Mouse (Mus musculus) forelimb bud, embryonic 11.5 days (tissue): ENCODE measurements around the gene Kcnc1.

Experiments used
- DNase-seq: peaks from one replicate; pipeline ENCODE4 v3.0.0-alpha.2; 2012; ENCODE audit warnings: low read depth, low spot score

The Kcnc1 gene

DNA sequence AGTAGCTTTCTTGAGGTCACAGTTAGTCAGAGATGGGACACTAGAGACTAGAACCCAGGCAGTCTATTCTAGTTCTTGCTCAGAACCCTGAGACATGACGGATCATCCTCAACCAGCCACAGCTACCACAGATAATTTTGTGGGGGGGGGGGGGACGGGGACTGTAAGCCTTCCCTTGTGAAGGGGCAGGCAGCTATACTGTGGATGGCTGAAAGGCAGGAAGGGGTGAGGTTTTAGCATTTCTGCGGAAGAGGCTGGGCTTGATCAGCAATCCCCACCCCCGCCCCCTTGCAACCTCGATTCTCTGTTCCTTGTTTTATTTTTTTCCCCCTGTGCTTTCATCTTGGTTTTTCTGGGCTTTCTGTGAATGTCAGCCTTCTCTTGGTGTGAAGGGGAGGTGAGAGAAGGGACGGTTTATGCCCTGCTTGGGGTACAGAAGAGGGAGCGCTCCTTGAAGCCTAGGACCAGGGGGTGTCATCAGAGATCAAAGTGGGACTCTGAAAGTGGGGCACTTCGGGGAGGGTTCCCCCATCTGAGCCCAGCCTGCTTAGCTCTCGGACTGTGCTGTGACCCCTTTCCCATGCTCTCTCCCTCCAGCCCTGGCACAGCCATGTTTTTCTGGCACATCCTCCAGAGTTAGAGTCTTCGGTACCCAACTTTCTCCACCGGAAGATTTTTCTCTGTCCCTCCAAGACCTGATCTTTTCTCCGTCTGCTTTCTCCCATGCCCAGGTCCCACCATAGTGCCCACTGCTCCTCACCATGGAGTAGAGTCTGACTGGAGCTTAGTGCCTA is 2.4 kb upstream of the Kcnc1 start:
- no peak for DNase-seq

DNA sequence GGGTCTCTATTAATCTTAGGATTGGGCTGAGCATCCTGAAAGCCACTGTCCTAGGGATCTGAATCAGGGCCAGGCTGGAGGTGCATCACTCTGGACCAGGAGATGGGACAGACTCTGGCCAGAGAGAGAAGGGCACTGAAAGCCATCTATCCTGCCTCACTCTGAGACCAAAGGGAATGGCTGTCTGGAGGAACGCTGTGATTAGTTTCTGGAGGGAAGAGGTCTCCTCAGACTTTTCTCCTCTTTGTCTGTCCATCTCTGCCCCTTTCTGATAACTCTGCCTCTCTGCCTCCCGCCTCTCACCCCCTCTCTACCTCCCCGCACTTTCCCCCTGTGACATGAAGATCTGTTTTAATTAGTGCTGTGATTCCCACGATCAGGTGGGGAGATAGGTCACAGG is 1.4 kb upstream of the Kcnc1 start:
- no peak for DNase-seq

DNA sequence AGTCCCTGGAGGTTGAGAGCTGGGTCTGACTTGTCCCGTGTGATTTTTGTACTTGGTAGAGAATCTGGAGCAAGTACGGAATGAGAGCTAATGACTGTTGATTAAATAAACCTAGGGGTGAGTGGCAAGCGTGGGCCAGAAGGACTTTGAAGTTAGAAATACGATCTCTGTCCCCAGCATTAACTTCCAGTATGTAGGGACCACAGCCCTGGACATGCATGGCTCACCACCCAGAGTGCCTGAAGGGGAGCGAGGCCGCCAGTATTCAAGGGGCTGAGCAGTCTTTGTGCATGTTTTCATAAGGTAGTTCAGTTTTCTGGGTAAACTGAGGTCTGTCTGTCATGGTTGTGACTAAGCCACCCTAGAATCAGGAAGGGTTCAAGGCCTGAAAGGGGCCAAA is 726 bp upstream of the Kcnc1 start:
- DNase-seq: no peak

DNA sequence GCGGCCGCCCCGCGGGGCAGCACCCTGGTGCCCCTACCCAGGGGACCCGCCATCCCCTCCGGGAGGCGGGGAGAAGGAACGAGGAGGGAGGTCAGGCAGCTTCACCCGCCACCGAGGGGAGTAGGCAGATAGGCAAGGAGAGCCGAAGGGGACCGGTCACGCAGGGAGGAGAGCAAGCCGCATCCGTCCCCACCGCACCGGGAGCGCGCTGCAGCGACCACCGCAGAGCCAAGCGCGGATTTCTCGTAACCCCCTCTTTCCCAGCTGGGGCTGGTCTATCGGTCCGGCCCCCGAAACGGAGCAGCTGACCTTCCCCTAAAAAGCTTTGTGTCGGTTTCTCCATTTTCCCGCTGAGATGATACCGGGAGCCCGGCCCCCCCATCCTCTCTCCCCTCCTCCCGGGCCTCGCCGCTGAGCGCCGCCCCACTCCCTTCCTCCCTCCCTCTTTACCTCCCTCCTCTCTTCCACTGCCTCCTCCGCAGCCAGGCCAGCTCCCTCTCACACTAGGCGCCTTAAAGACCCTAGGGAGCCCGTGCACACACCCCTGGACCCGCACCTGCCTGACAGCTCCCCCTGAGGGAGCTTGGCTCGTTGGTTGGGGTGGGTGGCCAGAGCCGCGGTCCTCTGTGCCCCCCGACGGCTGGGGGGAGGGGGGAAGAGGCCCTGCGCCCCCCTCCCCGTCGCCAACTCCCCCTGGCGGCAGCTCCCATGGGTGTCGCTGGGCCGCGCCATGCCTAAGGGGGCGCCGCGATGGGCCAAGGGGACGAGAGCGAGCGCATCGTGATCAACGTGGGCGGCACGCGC is 833 bp downstream of the Kcnc1 start:
- DNase-seq: no peak

DNA sequence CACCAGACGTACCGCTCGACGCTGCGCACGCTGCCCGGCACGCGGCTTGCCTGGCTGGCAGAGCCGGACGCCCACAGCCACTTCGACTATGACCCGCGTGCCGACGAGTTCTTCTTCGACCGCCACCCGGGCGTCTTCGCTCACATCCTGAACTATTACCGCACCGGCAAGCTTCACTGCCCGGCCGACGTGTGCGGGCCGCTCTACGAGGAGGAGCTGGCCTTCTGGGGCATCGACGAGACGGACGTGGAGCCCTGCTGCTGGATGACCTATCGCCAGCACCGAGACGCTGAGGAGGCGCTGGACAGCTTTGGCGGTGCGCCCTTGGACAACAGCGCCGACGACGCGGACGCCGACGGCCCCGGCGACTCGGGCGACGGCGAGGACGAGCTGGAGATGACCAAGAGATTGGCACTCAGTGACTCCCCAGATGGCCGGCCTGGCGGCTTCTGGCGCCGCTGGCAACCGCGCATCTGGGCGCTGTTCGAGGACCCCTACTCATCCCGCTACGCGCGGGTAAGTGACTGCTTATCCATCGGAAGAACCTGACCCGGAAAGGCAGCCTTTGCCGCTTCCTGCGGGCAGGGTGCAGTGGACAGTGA is 1.5 kb downstream of the Kcnc1 start:
- DNase-seq: no peak

DNA sequence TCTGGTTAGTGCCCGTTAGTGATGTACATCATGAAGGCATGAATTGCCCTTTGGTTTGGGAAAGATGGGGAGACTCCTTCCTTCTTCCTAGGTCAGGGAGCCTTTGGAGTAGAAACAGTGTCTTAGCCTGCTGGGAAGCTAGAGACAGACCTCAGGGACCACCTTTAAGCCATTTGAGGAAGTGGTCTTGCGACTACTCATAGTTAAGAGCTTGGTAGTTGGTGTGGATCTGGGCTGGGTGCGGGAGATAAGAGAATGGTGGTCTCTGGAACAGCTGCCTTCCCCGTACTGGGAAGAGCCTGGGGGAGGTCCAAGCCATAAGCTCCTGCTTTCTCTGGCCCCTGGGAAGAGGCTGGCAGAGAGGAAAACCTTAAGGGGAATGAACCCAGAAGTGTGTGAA is 2.3 kb downstream of the Kcnc1 start:
- no peak for DNase-seq

DNA sequence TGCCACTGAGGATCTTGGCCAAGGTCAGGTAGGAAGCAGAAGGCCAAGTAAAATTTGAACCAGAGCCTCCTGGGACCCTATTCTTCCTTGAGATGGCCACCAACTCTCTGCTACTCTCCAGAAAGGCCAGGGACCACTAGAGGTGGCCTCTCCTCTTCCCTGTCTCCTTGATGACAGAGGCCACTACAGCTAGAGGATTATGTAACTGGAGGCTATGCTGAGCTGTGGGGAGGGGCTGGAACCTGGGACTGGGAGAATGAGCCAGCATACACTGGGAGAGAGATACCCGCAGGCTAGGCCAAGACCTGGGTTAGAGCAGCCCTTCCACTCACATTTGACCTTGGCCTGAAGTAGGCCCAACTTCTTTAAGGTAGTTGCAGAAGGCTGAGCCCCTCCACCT is 3.4 kb downstream of the Kcnc1 start:
- DNase-seq: no peak

DNA sequence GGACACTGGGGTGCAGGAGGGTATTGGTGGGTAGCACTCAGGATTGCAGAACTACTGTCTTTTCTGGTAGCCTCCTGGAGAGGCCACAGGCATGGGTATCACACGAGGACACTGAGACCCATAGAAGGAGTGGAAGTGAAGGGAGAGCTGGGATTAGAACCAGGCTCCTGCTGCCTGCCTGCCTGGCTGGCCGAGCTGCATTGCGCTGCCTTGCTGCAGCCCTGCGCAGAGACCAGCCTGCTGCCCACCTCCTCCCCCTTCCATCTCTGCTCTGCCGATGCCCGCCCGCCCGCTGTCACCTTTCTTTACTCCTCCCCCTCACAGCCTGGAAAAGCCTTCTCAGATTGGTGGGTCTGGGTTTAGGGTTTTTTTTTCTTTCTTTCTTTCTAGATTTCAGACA is 4.0 kb downstream of the Kcnc1 start:
- DNase-seq: no peak

DNA sequence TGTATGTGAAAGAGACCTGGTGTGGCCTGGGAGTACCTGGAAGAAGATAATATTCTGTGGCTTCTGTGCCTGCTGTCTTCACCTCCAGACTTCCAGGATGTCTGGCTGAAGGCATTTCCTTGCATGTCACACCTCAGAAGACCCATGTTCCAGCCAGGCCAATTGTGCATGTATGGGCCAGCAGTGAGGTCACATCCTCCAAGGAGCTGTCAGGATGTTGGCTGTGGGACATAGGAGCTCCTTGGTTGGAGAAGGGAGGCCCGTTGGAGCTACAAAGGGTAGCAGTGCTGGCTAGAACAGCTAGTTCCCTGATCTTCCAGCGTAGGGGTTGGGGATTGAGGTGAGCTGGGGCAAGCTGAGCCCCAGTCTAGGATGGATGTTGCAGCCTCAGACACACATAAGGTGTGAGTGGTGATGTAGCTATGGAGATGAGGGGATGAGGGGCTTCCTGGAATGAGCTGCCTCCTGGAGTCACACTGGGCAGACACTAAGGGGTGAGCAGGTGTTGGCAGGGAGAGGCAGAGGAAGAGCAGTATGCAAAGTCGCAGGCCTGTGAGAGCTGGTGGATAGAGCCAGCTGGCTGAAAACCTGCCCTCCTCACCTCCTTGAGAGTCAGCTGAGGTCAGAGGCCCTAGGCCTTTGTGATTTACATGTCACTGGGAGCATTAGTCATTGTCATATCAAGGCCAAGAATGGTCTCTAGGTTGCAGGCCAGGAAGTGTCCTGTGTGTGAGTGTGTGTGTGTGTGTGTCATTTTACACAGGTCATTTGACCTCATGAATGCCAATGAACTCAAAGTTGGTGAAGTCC is 5.3 kb downstream of the Kcnc1 start:
- no peak for DNase-seq

DNA sequence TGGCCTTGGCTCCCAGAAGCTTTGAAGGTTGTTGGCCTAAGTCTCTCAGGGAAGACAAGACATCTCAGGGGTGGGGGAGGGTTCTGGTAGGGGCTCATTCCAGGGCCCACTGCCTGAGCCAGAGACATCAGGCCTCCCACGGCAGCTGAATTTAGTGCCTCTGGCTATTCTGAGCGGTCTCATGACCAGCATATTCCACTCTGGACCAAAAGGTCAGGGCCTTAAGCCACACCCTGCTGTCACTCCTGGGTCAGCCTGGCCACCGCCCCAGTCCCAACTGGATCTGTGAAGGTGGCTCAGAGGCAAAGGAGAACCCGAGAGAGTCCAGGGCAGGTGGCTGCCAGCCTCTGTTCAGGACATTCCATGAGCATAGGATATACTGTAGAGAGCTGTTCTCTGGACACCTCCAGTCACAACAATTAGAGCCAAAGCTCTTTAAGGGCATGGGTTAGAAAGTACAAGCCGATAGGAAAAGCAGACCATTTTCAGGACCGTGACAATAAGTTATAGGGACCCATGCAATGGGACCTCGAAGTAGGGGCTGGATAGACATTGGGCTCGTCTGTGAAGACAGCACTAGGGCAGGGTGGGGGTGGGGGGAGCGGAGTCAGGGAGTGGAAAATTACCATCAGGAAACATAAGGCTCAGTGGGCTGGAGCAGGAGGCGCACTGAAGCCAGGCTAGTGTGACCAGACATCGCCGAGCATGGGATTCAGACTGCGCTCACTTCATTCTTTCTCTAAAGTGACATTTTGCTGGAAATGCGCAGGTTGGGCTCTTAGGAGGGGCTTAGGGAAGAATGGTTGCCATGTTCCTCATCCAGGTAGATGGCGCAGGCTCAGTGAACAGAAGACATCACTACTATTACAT is 7.6 kb downstream of the Kcnc1 start:
- no peak for DNase-seq

DNA sequence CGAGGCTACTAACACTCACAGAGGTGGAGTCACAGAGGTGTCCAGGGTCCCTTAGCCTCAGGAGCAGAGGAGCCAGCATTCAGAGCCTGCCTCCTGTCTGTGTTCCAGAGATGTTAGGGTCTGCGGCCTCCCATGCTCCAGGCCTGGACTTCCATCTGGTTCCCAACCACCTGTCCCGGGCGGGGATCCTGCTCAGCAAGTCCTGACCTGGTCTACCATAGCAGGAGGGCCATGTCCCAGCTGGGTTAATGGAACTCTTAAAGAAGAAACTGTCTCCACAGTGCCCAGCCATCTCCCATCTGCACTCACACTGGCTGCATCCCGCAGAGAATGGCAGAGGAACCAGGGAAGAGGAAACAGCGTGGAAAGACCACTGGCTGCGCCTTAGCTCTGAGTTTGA is 8.5 kb downstream of the Kcnc1 start:
- DNase-seq: no peak

DNA sequence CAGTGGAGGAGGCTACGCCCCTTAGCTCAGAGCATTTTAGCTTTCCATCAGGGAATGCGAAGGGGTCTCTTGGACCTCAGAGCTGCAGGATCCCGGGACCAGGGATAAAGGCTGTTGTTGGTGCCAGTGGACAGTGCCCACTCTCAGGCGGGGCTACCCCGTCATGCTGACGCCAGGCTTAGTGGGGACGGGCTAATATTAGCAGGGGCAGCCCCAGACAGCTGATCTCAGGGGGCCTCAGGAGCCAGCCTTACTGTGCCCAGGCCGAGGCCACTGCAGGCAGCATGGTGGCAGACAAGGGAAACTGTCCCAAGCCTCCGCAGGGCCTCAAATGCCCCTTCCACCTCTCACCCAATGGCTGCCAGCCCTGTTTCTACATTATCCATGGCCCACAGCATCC is 12.3 kb downstream of the Kcnc1 start:
- no peak for DNase-seq

DNA sequence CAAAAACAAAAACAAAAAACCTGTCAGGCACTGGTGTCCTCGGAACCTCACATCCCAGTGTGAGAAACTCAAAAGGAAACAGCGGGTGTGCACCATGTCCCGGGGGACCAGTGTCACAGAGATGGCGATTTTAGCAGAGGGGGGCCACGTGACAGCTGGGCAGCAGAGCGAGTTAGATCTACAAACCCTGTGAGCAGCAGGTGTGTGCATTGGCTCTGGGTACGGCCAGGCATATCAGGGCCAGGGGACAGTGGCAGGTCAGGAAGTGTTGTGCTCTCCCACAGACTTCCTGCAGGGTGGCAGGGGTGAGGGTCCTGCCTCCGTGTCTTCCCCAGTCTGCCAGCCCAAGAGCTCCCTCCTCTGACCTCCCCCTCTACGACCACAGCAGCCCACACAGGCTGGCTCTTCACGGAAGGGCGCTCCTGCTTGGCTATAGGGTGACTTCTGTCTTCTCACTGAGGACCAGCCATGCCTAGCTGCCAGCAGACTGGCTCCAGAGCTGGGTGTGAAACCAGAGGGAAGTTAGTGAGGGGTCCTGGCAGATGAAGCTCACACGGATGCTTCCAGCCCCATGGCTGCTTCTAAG is 13.0 kb downstream of the Kcnc1 start:
- no peak for DNase-seq

DNA sequence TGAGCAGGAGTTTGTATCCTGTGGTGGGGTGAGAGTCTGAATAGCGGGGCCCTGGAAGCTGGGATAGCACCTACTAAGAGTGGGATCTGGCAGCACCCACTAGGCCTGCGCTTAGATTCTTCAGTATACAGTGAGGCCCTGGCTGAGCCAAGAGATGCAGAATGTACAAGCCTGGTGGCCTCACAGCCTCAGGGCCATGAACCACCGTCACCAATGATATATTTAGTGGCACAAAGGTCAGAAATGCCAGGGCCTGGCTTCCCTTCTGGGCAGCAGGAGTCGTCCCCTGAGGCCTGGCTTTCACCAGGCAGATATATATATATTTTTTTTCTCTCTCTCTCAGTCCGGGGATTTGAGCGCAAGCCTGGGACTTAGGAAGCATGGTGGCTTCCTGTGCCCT is 14.4 kb downstream of the Kcnc1 start:
- DNase-seq: no peak

DNA sequence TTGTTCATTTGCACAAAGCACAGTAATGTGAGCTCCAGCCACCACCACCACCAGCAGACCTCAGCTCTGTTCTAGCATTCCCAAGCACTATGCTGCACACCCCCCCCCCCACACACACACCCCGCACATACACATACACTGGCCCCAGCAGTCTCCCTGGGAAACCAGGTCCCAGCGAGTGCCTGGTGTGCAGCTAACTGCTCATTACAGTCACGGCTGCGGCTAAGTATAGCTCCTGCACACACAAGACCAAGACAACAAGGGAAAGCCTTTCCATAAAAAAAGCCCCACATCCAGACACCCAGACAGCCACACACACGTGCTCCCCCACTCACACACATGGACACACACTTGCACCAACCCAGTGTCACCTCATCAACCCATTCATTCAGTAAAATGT is 16.5 kb downstream of the Kcnc1 start:
- DNase-seq: no peak

DNA sequence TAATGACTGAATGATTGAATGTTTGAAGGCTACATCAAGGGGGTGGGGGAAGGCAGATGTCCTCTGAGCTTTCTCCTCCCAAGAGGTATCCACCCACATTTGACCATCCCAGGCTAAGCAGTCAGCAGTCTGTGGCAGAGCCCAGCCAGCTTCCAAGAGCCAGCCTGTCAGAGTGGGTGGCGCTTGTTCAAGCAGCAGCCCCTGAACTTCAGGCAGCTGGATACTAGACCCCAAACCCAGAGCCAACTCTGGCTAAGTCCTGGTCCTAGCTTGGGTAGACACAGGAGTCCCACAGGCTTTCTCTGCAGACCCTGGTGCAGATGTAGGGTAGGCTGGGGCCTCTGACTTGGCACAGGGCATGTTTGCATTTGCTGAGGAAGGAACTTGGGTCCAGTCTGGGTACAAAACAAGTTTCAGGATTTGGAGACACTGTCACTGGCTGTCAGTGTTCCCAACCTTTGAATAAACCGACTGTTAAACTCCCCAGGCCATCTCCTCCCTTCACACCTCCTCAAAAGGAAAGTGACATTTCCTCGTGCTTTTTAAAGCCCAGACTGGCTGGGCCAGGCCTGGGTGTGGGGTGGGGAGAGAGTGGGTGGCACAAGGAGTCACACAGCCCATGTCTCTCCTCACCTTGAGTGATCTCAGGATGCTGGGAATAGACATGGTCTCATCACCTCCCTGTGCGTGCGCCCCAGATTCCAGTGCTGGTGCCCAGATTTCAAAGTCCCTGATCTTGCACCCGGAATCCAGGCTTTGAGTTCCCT is 17.8 kb downstream of the Kcnc1 start:
- no peak for DNase-seq

DNA sequence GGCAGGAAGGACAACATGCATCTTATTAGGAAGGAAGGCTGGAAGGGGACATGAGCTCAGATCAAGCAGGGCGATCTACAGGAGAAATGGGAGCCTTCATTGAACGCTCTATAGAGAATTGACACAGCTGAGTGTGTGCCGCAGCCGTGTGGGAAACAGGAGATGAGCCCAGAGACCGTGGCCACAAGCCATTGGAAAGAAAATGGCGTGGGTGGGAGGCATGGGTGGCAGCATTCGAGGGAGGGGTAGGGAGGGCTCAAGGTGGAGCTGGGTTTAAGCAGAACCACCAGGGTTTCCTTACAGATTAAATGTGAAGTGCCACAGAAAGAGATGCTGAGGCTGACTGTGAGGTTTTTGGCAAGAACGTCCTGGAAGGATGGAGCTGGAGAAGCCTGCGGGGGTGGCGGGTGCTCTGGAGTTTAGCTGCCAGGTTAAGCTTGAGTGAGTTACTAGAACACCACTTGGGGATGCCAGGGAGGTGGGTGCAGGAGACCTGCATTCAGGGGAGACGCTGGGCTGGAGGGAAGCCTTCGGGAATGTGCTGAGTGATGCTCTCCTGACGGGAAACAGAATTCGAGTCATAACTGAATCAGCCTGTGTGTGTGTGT is 19.6 kb downstream of the Kcnc1 start:
- no peak for DNase-seq

DNA sequence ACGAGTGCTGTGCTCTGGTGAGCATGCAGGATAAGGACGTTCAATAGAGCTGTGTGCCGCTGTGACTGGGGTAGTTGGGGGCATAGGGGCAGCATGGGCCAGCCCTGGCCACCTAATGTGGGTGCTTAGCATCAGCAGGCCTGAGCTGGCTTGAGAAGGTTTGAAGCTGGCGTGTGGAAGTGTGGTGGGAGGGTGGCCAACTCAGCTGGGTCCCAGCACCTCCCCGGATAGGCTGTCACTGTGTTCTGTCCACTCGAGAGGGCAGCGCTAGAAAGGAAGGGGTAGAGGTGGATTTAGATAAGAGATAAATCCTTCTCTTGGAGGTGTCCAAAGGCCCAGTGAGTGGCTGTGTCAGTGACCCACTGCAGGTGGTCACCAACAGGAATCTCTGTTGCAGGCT is 21.2 kb downstream of the Kcnc1 start:
- DNase-seq: no peak

DNA sequence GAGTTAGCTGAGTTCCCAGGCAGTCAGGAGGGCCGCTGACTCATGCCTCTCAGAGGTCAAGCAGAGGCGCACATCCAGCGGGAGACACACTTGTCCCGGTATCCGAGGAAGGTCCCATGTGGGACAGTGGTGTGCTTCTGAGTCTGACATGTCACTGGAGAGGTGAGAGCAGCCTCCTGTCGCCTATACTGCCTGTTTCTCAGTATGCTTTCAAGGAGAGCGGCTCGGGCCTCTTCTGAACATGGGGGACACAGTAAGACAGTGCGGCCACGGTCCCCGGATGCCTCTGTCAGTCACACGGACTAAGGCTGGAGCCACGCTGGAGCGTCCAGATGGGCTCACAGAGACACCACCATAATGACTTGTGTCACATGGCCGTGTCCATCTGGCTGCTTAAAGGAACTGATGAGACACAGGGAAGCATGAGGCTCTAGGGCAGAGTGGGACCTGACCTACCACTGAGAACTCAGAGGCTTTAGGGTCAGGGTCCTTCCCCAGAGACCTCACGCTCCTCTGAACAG is 21.9 kb downstream of the Kcnc1 start:
- no peak for DNase-seq
